Mouse (Mus musculus): ENCODE measurements at regions not wholly inside any gene's neighbourhood (a gene's known extent, or its start where the extent isn't known, plus 50 kb on each side); places are given as distances from the start of the nearest gene placed in this dataset.

DNA sequence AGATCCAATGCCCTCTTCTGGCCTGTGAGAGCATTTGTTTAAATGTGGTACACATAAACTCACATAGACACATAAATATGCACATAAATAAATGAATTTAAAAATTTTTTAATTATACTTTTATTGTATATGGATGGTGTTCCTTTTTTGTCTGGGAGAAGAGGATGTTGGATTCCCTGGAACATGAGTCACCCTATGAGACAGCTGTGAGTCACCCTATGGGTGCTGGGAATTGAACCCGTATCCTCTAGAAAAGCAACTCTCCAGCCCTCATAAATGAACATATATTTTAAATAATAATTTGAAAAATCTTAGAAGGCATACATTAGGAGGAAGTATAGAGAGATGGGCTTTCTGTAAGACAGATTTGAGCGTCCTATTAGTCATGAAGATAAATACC, 76.1 kb upstream of the Dynlt3 start:
- DNase-seq: no peak

DNA sequence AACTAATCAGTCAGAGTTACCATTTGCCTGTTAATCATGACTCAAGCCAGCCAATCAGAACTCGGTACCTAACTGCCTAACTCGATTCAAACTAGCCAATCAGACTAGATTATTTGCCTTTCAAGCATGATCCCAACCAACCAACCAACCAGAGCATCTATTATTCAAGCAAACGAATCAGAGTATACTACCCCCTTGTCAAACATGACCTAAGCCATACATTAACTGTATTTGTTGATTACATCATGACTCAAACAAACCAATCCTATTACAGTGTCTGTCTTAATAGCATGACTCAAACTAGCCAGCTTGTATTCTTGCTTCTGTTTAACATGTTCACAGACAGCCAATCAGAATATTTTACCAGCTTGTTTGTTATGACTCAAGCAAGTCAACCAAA, 79.7 kb upstream of the Dynlt3 start:
- DNase-seq: no peak

DNA sequence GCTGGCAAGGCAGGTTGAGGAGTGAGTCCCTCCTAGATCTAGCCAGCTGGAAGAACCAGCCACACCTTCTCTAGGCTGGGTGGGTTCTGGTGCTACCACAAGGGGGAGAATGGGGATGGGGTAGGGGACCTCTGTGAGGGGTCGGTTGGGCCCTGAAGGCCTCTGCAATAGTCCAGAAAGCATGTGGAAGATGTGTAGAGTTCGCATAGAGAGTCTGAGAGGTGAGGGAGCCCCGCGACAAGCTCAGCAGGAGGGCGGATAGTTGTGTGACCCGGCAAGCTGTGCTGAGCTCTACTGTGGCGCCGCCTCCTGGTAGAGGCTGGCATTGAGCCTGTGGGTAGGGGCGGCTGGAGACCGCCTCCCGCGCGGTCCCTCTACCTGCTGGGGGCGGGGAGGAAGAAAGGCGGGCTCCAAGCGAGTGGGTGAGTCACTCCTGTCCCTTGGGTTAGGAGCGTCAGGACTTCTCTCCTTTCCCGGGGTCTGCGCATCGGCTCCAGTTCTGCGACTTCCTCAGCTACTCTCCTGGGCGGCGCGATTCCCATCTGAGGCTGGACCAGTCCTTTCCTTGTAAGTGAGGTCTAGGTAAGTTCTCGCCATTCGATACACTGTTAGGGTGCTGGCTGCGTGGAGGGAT, 84.6 kb upstream of the Dynlt3 start:
- DNase-seq: peak; percentile 54

DNA sequence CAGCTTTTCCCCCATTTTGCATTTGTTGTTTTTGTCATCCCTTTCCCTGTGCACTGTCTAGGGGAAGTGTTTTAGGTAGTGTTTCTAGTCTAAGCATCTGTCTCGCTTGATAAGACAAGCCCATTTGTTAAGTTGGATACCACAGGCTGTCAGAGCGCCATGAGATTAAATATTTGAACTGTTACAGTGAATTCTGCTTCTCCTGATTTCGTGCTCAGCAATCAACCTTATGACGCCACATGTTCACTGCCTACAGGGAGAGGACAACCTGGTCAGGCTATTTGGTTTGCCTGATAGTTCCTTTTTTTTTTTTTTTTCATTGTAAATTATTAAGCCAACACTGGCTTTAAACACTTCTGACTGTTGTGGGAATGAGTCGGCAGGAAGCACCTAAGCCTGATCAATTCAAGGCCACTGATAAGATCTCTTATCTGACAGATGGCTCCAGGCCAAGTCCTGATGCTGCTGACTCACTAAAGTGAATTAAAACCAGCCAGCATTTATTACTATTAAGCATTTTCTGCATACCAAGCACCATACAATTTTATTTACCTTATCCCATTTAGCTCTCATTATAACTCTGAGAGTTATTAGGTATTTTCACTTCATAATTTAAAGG, 90.3 kb upstream of the Dynlt3 start:
- no peak for DNase-seq

DNA sequence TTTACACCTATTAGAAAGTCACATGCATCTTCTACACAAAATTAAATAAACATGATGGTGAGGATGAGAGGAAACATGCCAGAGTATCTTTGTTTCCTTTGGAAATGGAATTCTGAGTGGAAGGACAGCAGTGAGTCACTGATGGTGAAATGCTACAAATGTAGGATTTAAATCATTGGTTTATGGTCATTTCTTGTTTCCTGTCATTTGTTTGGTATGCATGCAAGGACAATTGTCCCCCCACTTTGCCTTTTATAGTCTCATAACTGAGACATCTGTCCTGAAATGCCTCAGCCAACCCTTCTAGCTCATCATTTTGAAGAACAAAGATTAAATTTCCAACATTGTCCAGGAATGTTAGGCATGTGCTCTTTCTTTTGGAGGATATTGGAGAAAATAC, 77.2 kb upstream of the Hypm start:
- DNase-seq: no peak

DNA sequence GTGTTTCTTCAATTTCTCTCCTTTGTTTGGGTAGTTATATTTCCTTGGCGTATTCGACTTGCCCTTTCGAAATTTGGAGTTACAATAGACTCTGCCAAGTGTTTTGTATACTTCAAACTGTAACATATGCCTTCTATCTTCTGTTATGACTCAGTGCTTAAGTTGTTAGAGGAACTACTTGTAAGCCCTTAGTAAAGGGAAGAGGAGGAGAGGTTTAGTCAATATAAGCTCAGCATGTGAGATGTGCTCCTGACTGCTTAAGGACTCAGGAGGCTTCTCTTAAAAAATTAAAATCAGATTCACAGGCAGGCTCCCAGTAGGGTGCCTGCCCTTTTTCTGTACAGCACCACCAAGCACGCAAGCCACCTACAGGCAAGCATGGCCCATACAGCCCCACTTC, 69.2 kb upstream of the Hypm start:
- no peak for DNase-seq

DNA sequence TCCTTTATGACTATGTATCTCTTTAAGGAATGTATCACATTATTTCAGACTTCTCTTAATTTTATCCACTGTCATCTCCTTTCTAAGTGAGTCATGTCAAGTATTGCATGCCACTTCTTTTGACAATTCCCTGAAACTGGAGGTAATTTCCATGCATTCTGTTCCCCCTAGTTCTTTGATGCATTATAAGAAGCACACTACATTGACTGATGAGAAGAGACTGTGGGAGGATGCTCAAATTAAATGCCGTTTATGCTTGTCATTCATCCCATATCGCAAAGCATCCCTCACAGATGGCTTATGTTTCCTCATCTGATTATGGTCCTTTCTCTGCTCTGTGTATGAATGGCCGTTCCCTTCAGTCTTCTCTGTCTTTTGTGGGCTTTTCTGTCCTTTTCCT, 57.2 kb upstream of the Hypm start:
- no peak for DNase-seq
